In the genomic region with DNA sequence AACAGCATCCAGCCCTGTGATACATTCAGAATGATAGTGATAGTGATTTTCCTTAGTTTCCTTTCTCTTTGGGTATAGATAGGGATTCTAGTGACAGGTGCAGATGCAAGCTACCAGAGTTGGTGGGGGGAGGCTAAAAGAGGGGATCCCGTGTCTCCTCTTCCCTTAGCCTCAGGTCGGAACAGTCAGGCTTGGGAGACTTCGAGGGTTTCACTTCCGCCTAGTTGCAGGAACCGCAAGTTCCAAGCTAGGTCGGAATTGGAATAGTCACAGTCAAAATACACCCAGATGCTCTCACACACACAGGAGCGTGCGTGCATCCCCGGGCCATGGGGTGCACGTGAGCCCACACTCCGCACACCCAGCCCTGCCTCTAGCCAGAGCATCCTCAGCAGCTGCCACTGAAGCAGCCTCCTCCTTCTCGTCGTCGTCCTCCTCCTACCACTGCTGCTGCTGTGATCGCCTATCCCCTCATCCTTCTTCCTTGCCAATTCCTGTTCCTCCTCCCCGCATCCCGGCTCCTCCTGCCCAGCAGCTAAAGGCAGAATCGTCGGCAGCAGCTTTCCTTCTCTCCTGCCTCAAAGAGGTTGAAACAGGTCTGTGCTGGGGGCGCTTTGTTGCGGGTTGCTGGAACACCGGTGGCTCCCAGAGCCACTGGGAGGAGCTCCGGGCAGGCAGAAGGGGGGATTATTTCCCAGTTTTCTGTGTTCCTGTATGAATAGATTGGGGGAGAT, we compare ENCODE assay signal across 9 mouse cellular contexts. TPM values are rescaled to one million over a fixed set of nuclear protein-coding genes. Genes with fewer than 3 reads are reported as not detected.
DNase-seq lines count a peak whose midpoint lies in the region; ATAC-seq and TF ChIP-seq lines count a peak whose summit lies in the region.
"Had no signal": no experiment of that assay in that cellular context is flagged by ENCODE, and none has a peak within 500 bp of the region (broad histone marks: within the 10 kb centered on the region; RNA-seq: fewer than 3 reads in every experiment).

A gene (plus strand): TSS at position 424 of the 734 bp plus-strand sequence.

- no peak within 1 kb of the TSS for H3K9ac ChIP-seq in kidney, embryonic 14.5 days (ENCODE audit: low read depth, low read length)
- peak within 1 kb of the TSS; percentile 68 for H3K9ac ChIP-seq in forebrain, embryonic 12.5 days
- H3K9ac ChIP-seq in midbrain, embryonic 13.5 days (replicated peaks), result peak within 1 kb of the TSS; percentile 75
- H3K9ac ChIP-seq: liver, embryonic 15.5 days had no signal

- peak within 1 kb of the TSS; percentile 46 for H3K4me2 ChIP-seq in kidney, embryonic 14.5 days (replicated peaks; ENCODE audit: low read depth, low read length)
- peak within 1 kb of the TSS; percentile 52 for H3K4me2 ChIP-seq in forebrain, embryonic 12.5 days
- H3K4me2 ChIP-seq in midbrain, embryonic 13.5 days (replicated peaks), result peak within 1 kb of the TSS; percentile 54
- H3K4me2 ChIP-seq: liver, embryonic 15.5 days had no signal

- no peak within 1 kb of the TSS for H3K27ac ChIP-seq in kidney, embryonic 14.5 days (ENCODE audit: low read depth, low read length)
- peak within 1 kb of the TSS; percentile 90 for H3K27ac ChIP-seq in forebrain, embryonic 12.5 days
- H3K27ac ChIP-seq in layer of hippocampus, adult 2 months, result peak within 1 kb of the TSS; percentile 91
- H3K27ac ChIP-seq in midbrain, embryonic 13.5 days, result peak within 1 kb of the TSS; percentile 95
- H3K27ac ChIP-seq: liver, embryonic 15.5 days had no signal

- WGBS in kidney, embryonic 14.5 days, result 28% methylated on average over 23 of the region's 23 CpGs
- 15% methylated on average over 23 of the region's 23 CpGs for WGBS in forebrain, embryonic 12.5 days
- 26% methylated on average over 23 of the region's 23 CpGs for WGBS in midbrain, embryonic 13.5 days

- TF ChIP-seq CTCF in layer of hippocampus, adult 2 months (conservative IDR thresholded peaks at IDR 0.05), result no peak

- peaks cover 3% of the 10 kb centered on the region; the same call in 1 of the 2 replicates for H3K27me3 ChIP-seq in kidney, embryonic 14.5 days (ENCODE audit: control insufficient read depth, insufficient read depth, low read length)
- H3K27me3 ChIP-seq in forebrain, embryonic 12.5 days, result peaks cover 26% of the 10 kb centered on the region
- peaks cover 7% of the 10 kb centered on the region; the same call in 1 of the 2 replicates for H3K27me3 ChIP-seq in midbrain, embryonic 13.5 days

- no peaks in the 10 kb centered on the region for H3K9me3 ChIP-seq in kidney, embryonic 14.5 days (ENCODE audit: control insufficient read depth, low read length)
- H3K9me3 ChIP-seq in forebrain, embryonic 12.5 days, result no peaks in the 10 kb centered on the region
- H3K9me3 ChIP-seq in midbrain, embryonic 13.5 days, result no peaks in the 10 kb centered on the region
- H3K9me3 ChIP-seq: liver, embryonic 15.5 days had no signal

- H3K4me3 ChIP-seq in kidney, embryonic 14.5 days (ENCODE audit: low read length), result peak within 1 kb of the TSS; percentile 16
- peak within 1 kb of the TSS; percentile 43 for H3K4me3 ChIP-seq in forebrain, embryonic 12.5 days (replicated peaks)
- peak within 1 kb of the TSS; percentile 59 for H3K4me3 ChIP-seq in layer of hippocampus, adult 2 months
- H3K4me3 ChIP-seq in midbrain, embryonic 13.5 days (replicated peaks), result peak within 1 kb of the TSS; percentile 48
- H3K4me3 ChIP-seq: liver, embryonic 15.5 days had no signal

- DNase-seq in kidney, adult 11 months, result no peak
- peak in 1 of 2 experiments; percentile 3 for DNase-seq in adrenal gland, postnatal 36 days
- peak; percentile 27 to 30 for DNase-seq in layer of hippocampus, adult 2 months (ENCODE audit: low spot score in 2 of 2)
- DNase-seq in testis, postnatal 10 days (ENCODE audit: low spot score), result peak; percentile 47
- no peak for DNase-seq in urinary bladder, postnatal 36 days (ENCODE audit: low spot score in 2 of 2)

- no peaks in the 10 kb centered on the region for H3K4me1 ChIP-seq in kidney, embryonic 14.5 days (ENCODE audit: control insufficient read depth, insufficient read depth, low read length)
- peaks cover 4% of the 10 kb centered on the region; the same call in 1 of the 2 replicates for H3K4me1 ChIP-seq in forebrain, embryonic 12.5 days
- H3K4me1 ChIP-seq in midbrain, embryonic 13.5 days (replicated peaks), result peaks cover 8% of the 10 kb centered on the region; the same call in 1 of the 2 replicates
- H3K4me1 ChIP-seq: liver, embryonic 15.5 days had no signal

- no peak for ATAC-seq in kidney, embryonic 14.5 days (ENCODE audit: low FRiP score, low TSS enrichment)
- peak; percentile 84 for ATAC-seq in forebrain, embryonic 12.5 days (ENCODE audit: low FRiP score)
- ATAC-seq in midbrain, embryonic 13.5 days, result peak; percentile 94

- H3K36me3 ChIP-seq in kidney, embryonic 14.5 days (ENCODE audit: control insufficient read depth, insufficient read depth, low read length), result no peaks in the 10 kb centered on the region
- H3K36me3 ChIP-seq in forebrain, embryonic 12.5 days (replicated peaks), result no peaks in the 10 kb centered on the region
- no peaks in the 10 kb centered on the region for H3K36me3 ChIP-seq in midbrain, embryonic 13.5 days
- H3K36me3 ChIP-seq: liver, embryonic 15.5 days had no signal

RNA-seq across cellular contexts. Expression of the gene that starts here (rescaled TPM):
- polyA plus RNA-seq in kidney, embryonic 14.5 days (2014; fragmentation: Nextera tagmentation; extraction: Ambion mirVana), result 4.2 and 4.8 TPM in 2 replicates
- total RNA-seq in adrenal gland, postnatal 36 days (2021), result 10 to 100 TPM; 19.6 to 35.2 TPM
- polyA plus RNA-seq in forebrain, embryonic 12.5 days (2016; fragmentation: Nextera tagmentation; extraction: Ambion mirVana), result 159 and 172 TPM in 2 replicates
- total RNA-seq in layer of hippocampus, adult 2 months (2021), result 100 to 1,000 TPM; 132 to 138 TPM
- polyA plus RNA-seq in midbrain, embryonic 13.5 days (2015; fragmentation: Nextera tagmentation; extraction: Ambion mirVana), result 164 and 171 TPM in 2 replicates

Comparison
In these comparisons a context has a peak if more than half of its experiments do, and no peak if none do; other contexts are left out.
1. RNA of the gene that starts here (polyA plus RNA-seq): 164 to 171 TPM in midbrain, embryonic 13.5 days and 159 to 172 TPM in forebrain, embryonic 12.5 days; 4.2 to 4.8 TPM in kidney, embryonic 14.5 days; every median in the first group is over 10 times any median in the second.
2. DNase-seq: peak in layer of hippocampus, adult 2 months (2 of 2) and testis, postnatal 10 days (single experiment); none in kidney, adult 11 months (single experiment) and urinary bladder, postnatal 36 days (0 of 2).
3. Peak in every context shown above with its lines, with median percentiles within 50 percentile points of each other: H3K4me2 ChIP-seq and H3K4me3 ChIP-seq.